Mouse (Mus musculus) thymus, adult 2 months (tissue): ENCODE data around the gene Insig1. TPM values are rescaled to one million over a fixed set of nuclear protein-coding genes. Genes with fewer than 3 reads are reported as not detected.

ENCODE experiments used
- DNase-seq: peaks from one replicate; pipeline ENCODE4 v3.0.0; 2021
- H3K27ac ChIP-seq: fragments of 200-500 bp; 2 replicates; pipeline ENCODE4 v1.5.1; 2012; ENCODE audit warnings: low read length, control low read depth; ENCODE audit not compliant: control insufficient read depth, insufficient read depth
- H3K27me3 ChIP-seq: fragments of 200-500 bp; 2 replicates; pipeline ENCODE4 v1.6.1; 2012; ENCODE audit warnings: mild to moderate bottlenecking, low read length, moderate library complexity, mixed read lengths; ENCODE audit not compliant: control insufficient read depth, insufficient read depth
- H3K36me3 ChIP-seq: fragments of 200-500 bp; 2 replicates; pipeline ENCODE4 v1.6.1; 2012; ENCODE audit warnings: mild to moderate bottlenecking, low read length, moderate library complexity; ENCODE audit not compliant: control insufficient read depth, insufficient read depth
- H3K4me1 ChIP-seq: fragments of 200-500 bp; replicated peaks from 2 replicates; pipeline ENCODE4 v1.6.1; 2012; ENCODE audit warnings: low read length; ENCODE audit not compliant: control insufficient read depth, insufficient read depth
- H3K4me3 ChIP-seq: fragments of 200-500 bp; 2 replicates; pipeline ENCODE4 v1.5.1; 2012; ENCODE audit warnings: mild to moderate bottlenecking, low read length, control low read depth, moderate library complexity; ENCODE audit not compliant: control insufficient read depth, insufficient read depth
- CTCF ChIP-seq: fragments of 200-500 bp; IDR thresholded peaks from 2 replicates; pipeline ENCODE4 v1.5.1; 2012; ENCODE audit warnings: mild to moderate bottlenecking, control low read depth, low read length, moderate library complexity, borderline replicate concordance; ENCODE audit not compliant: control insufficient read depth, poor library complexity, insufficient read depth; ENCODE audit errors: extremely low read depth
- POLR2A ChIP-seq: fragments of 200-500 bp; IDR thresholded peaks from 2 replicates; pipeline ENCODE4 v1.6.1; 2012; ENCODE audit warnings: mild to moderate bottlenecking, low read length, control low read depth, moderate library complexity; ENCODE audit not compliant: control insufficient read depth, poor library complexity, insufficient read depth; ENCODE audit errors: extremely low read depth
- WGBS: fragments of 180-500 bp; shearing (Covaris S2); methylation state at CpG from one replicate; pipeline ENCODE4 v1.1.7; 2018; 5-methylcytosine and 5-hydroxymethylcytosine counted together
- polyA plus RNA-seq: library from polyadenylated mRNA; depleted of rRNA; stranded (reverse); fragments of >200 nt; gene quantifications from 2 replicates; pipeline ENCODE4 v1.2.3, GENCODE M21; 2012

The Insig1 gene
- polyA plus RNA-seq, 1 experiment: 39.6 TPM

- 96% methylated on average over 2 of the region's 2 CpGs for WGBS
- peaks cover 12% of the 10 kb centered on the region; the same call in 1 of the 2 replicates for H3K36me3 ChIP-seq
- no peak for TF ChIP-seq POLR2A
- TF ChIP-seq CTCF: no peak
- H3K4me3 ChIP-seq: no peak overlapping the region
- H3K27ac ChIP-seq: no peak overlapping the region
- no peak for DNase-seq
- no peaks in the 10 kb centered on the region for H3K27me3 ChIP-seq
- H3K4me1 ChIP-seq: no peaks in the 10 kb centered on the region
Measured at GRCm38 (mm10) chr5:28079431-28079830, 8.3 kb downstream of the Insig1 start.

DNA sequence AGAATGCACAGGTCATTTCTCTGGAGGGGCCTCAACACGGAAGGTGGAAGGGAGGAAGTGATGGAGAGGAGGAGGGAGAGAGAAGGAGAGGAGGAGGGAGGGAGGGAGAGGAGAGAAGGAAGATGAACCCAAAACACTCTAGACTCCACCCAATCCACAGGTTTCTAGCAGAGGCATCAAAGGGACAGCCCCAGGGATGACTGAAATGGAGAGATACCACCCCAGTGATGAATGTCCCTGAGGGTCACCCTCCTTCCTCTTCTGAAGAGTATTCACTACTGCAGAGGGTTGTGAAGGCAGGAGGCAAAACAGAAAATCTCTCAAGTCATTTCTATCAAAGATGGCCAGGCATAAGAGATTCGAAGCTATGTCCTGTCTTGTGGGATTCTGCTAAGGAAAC, 10.0 kb downstream of the Insig1 start:
- no peak overlapping the region for H3K4me3 ChIP-seq
- H3K27me3 ChIP-seq: no peaks in the 10 kb centered on the region
- H3K36me3 ChIP-seq: peaks cover 5% of the 10 kb centered on the region; the same call in 1 of the 2 replicates
- no peak overlapping the region for H3K27ac ChIP-seq
- no peak for TF ChIP-seq POLR2A
- no peak for TF ChIP-seq CTCF
- no peak for DNase-seq
- 60% methylated on average over 2 of the region's 2 CpGs for WGBS
- 0 out of 2 replicates have a peak, but pooled peaks cover 2% of the 10 kb centered on the region for H3K4me1 ChIP-seq

GRCm38 (mm10) chr5:28081822-28082221, 10.7 kb downstream of the Insig1 start:
- no peaks in the 10 kb centered on the region for H3K27me3 ChIP-seq

DNA sequence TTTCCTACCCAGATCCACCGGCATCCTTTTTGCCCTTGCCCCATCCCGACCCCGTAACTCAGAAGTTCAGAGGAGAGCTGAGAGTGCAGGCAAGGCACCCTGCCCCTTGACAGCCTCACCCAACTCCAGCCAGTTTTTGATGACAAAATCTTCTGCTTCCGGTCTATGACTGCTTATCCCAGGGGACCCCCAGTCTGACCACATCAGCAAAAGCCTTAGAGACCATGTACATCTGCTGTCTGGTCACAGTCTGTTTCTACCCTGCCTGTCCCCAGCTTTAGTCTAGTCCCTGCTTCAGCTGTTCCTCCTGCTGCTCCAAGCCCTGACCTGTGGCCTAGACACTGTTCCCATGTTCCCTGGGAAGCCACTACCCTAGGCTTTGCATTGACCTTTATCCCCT, 11.1 kb downstream of the Insig1 start:
- Histone ChIP-seq H3K4me3 (no peak overlapping the region), H3K27ac (no peak overlapping the region), H3K27me3 (no peaks in the 10 kb centered on the region), H3K36me3 (no peaks in the 10 kb centered on the region), H3K4me1 (0 out of 2 replicates have a peak, but pooled peaks cover 2% of the 10 kb centered on the region)
- WGBS: 90% methylated on average over 4 of the region's 4 CpGs
- TF ChIP-seq CTCF: no peak
- TF ChIP-seq POLR2A: no peak
- DNase-seq: no peak

More at GRCm38 (mm10) chr5:28081822-28082221, 10.7 kb downstream of the Insig1 start:
- DNase-seq: no peak
- TF ChIP-seq CTCF (no peak), POLR2A (no peak)
- Histone ChIP-seq H3K4me1 (0 out of 2 replicates have a peak, but pooled peaks cover 2% of the 10 kb centered on the region), H3K4me3 (no peak overlapping the region), H3K27ac (no peak overlapping the region), H3K36me3 (no peaks in the 10 kb centered on the region)
- 82% methylated on average over 2 of the region's 2 CpGs for WGBS

GRCm38 (mm10) chr5:28082796-28083195, 11.6 kb downstream of the Insig1 start:
- H3K4me3 ChIP-seq: no peak overlapping the region
- DNase-seq: no peak
- H3K27ac ChIP-seq: no peak overlapping the region
- whole genome bisulfite sequencing: 61% methylated on average over 3 of the region's 3 CpGs
- no peaks in the 10 kb centered on the region for H3K36me3 ChIP-seq
- H3K27me3 ChIP-seq: no peaks in the 10 kb centered on the region
- 0 out of 2 replicates have a peak, but pooled peaks cover 2% of the 10 kb centered on the region for H3K4me1 ChIP-seq
- TF ChIP-seq CTCF (no peak), POLR2A (no peak)

DNA sequence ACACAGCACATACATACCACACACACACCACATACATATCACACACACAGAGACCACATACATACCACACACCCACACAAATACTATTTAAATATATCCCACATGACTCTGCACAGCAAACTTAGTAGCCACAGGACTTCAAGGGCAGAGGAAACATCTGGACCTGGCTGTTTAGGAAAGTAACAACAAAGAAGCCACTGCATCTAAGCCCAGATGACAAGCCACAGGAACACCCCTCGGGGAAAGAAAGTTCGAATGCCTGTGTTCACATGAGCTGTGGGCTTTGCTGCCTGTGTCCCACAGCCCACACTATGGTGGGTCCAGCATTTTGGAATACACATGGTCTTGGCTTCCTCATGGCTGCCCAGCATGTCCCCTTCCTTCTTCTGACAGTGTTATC, 13.6 kb downstream of the Insig1 start:
- DNase-seq: no peak
- H3K4me3 ChIP-seq: no peak overlapping the region
- no peaks in the 10 kb centered on the region for H3K27me3 ChIP-seq
- H3K36me3 ChIP-seq: no peaks in the 10 kb centered on the region
- TF ChIP-seq CTCF: no peak
- no peak for TF ChIP-seq POLR2A
- H3K4me1 ChIP-seq: 0 out of 2 replicates have a peak, but pooled peaks cover 2% of the 10 kb centered on the region
- WGBS: 10% methylated on average over 2 of the region's 2 CpGs
- H3K27ac ChIP-seq: no peak overlapping the region

DNA sequence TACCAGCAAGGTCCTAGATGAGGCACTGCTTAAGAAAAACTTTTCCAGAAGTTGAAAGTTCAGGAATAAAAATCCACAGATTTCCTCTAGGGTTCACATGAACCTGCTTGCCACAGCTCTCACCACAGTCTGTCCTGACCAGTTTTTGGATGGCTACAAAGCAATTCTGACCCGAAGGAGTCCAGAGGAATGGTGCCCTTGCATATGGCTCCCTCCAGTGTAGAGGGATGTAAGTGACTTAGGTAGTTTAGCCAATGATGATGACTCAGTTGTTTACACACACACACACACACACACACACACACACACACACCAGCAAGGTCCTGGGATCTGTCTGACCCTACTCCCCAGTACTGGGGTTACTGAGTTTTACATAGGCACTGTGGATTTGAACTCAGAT, 19.4 kb downstream of the Insig1 start:
- no peaks in the 10 kb centered on the region for H3K36me3 ChIP-seq
- no peaks in the 10 kb centered on the region for H3K4me1 ChIP-seq
- TF ChIP-seq CTCF (no peak), POLR2A (no peak)
- H3K27me3 ChIP-seq: no peaks in the 10 kb centered on the region
- no peak overlapping the region for H3K4me3 ChIP-seq
- H3K27ac ChIP-seq: no peak overlapping the region
- no peak for DNase-seq
- 28% methylated on average over 1 of the region's 1 CpGs for WGBS
